Mouse (Mus musculus): ENCODE measurements around the gene Lgr5.

The Lgr5 gene

GRCm38 (mm10) chr10:115437286-115437685 lies 150.3 kb downstream of the Lgr5 start:
- no peak for DNase-seq (ENCODE audit: low read depth, low spot score)

- no peak for DNase-seq (ENCODE audit: low read depth, low spot score)
Measured at GRCm38 (mm10) chr10:115425351-115425750, 162.2 kb downstream of the Lgr5 start.

DNA sequence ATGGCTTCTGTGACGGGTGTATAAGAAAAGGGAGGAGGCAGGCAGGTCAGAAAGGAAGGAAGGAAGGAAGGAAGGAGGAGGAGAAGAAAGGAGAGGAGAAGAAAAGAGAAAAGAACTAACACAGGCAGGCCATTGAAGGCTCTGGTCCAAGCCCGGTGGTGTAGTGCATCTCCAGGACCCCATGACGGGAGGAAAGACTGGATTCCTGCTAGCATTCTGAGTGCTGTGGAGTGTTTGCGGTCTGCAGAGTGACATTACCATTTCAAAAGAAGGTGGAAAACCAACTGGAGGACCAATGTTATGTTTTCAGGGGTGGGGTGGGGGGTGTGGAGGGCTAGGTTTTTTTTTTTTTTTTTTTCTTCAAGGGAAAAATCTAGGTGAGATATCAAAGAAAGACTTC lies 165.6 kb downstream of the Lgr5 start:
- no peak for DNase-seq (ENCODE audit: low read depth, low spot score)

- no peak for DNase-seq (ENCODE audit: low read depth, low spot score)
Measured at GRCm38 (mm10) chr10:115414056-115414455, 173.5 kb downstream of the Lgr5 start.

DNA sequence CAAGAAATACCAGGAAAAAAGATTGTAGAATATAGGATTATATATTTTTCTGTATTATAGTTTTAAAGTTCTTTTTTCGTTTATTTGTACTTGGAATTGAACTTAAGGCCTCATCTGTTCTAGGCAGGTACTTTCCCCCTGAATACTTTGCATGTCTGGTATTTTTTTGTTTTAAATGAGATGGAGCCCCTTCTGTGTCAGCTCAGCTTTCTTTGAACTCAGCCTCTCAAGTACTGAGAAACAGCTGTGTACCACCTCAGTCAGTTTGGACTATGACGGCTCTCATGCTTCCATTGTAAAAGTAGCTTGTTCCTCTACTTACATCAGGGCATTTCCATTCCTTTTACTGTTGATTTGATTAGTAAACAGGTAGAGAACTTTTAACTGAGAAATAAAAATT lies 174.1 kb downstream of the Lgr5 start:
- no peak for DNase-seq (ENCODE audit: low read depth, low spot score)

GRCm38 (mm10) chr10:115406393-115406792 lies 181.2 kb downstream of the Lgr5 start:
- peak; percentile 46 for DNase-seq (ENCODE audit: low read depth, low spot score)

All from retina, postnatal 7 days (tissue).